Mouse (Mus musculus) liver, embryonic 14.5 days (tissue): ENCODE data around the gene Mab21l3.

Source experiments
- CTCF ChIP-seq: IDR thresholded peaks from 2 replicates; pipeline ENCODE4 v1.5.1; 2016; ENCODE audit warnings: antibody characterized with exemption, low read depth, control low read depth
- EP300 ChIP-seq: IDR thresholded peaks from 2 replicates; pipeline ENCODE4 v1.6.1; 2016; ENCODE audit warnings: antibody characterized with exemption, low read depth

- no peak for TF ChIP-seq CTCF
- TF ChIP-seq EP300: no peak
These were observed 13.1 kb upstream of the Mab21l3 start for GRCm38 (mm10) chr3:101861856-101862255.
